Mouse (Mus musculus) thymus, adult 2 months (tissue): ENCODE measurements at regions not wholly inside any gene's neighbourhood (a gene's known extent, or its start where the extent isn't known, plus 50 kb on each side); places are given as distances from the start of the nearest gene placed in this dataset.

Experiments used
- CTCF ChIP-seq: fragments of 200-500 bp; IDR thresholded peaks from 2 replicates; pipeline ENCODE4 v1.5.1; 2012; ENCODE audit warnings: mild to moderate bottlenecking, control low read depth, low read length, moderate library complexity, borderline replicate concordance; ENCODE audit not compliant: control insufficient read depth, poor library complexity, insufficient read depth; ENCODE audit errors: extremely low read depth
- POLR2A ChIP-seq: fragments of 200-500 bp; IDR thresholded peaks from 2 replicates; pipeline ENCODE4 v1.6.1; 2012; ENCODE audit warnings: mild to moderate bottlenecking, low read length, control low read depth, moderate library complexity; ENCODE audit not compliant: control insufficient read depth, poor library complexity, insufficient read depth; ENCODE audit errors: extremely low read depth

DNA sequence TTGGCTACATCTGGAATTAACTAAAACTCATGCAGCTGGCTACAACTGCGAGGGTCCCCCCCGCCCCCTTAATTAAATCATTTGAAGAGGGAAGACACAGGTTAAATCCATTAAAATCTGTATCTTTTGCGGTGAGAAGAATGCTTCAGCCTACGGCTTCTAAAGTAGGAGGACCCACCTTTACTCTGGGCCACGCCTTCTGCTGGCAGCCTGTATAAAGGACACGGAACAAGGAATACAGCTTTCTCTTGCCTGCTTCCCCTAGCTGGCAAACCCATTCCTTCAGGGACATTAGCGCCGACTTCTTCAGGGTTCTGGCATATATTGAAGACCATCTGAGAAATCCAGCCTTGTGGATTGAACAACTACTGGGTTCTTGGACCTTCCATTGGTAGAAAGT, 76.9 kb upstream of the Fbxo11 start:
- TF ChIP-seq CTCF (no peak), POLR2A (no peak)
